Mouse (Mus musculus) neural tube, embryonic 14.5 days (tissue): Measurements from ENCODE around the gene Bmp2k. TPM values are rescaled to one million over a fixed set of nuclear protein-coding genes. Genes with fewer than 3 reads are reported as not detected.
A peak's percentile ranks its signal among the peaks of the same experiment; 100 is the strongest.

ENCODE experiments used
- ATAC-seq: fragments of 200-750 bp; cut with Nextera tagmentation; 2 replicates; pipeline ENCODE4 v1.8.0; 2017; ENCODE audit warnings: low read depth, mild to moderate bottlenecking, moderate TSS enrichment, moderate library complexity
- H3K27ac ChIP-seq: fragments of 300-500 bp; sonication (generic); 2 replicates; pipeline ENCODE4 v1.5.1; 2014; ENCODE audit warnings: low read depth, mild to moderate bottlenecking, control low read depth, low read length, moderate library complexity, mixed read lengths
- H3K27me3 ChIP-seq: fragments of 300-500 bp; sonication (generic); 2 replicates; pipeline ENCODE4 v1.6.1; 2014; ENCODE audit warnings: low read length; ENCODE audit not compliant: control insufficient read depth, insufficient read depth
- H3K36me3 ChIP-seq: fragments of 300-500 bp; sonication (generic); 2 replicates; pipeline ENCODE4 v1.6.1; 2014; ENCODE audit warnings: low read length, mixed read lengths; ENCODE audit not compliant: control insufficient read depth, insufficient read depth
- H3K4me1 ChIP-seq: fragments of 300-500 bp; sonication (generic); 2 replicates; pipeline ENCODE4 v1.6.1; 2014; ENCODE audit warnings: low read length; ENCODE audit not compliant: control insufficient read depth, insufficient read depth
- H3K4me2 ChIP-seq: fragments of 300-500 bp; sonication (generic); 2 replicates; pipeline ENCODE4 v1.6.1; 2014; ENCODE audit warnings: mild to moderate bottlenecking, low read depth, low read length, control low read depth
- H3K4me3 ChIP-seq: fragments of 300-500 bp; sonication (generic); 2 replicates; pipeline ENCODE4 v1.5.1; 2014; ENCODE audit warnings: low read depth, low read length, control low read depth, mixed read lengths
- H3K9ac ChIP-seq: fragments of 300-500 bp; sonication (generic); replicated peaks from 2 replicates; pipeline ENCODE4 v1.6.1; 2014; ENCODE audit warnings: low read depth, mild to moderate bottlenecking, control low read depth, low read length, mixed read lengths
- H3K9me3 ChIP-seq: fragments of 300-500 bp; sonication (generic); 2 replicates; pipeline ENCODE4 v1.6.1; 2016; ENCODE audit warnings: low read length; ENCODE audit not compliant: control insufficient read depth
- WGBS: fragments of 180-500 bp; shearing (Covaris S2); extraction: QIAGEN DNeasy Blood & Tissue Kit; methylation state at CpG from one replicate; pipeline ENCODE4 v1.1.7; 2014; 5-methylcytosine and 5-hydroxymethylcytosine counted together
- polyA plus RNA-seq: library from polyadenylated mRNA; unstranded; fragments of >200 nt; fragmentation: Nextera tagmentation; extraction: Ambion mirVana; gene quantifications from 2 replicates; pipeline ENCODE4 v1.2.1, GENCODE M21; 2014

Bmp2k gene
- polyA plus RNA-seq, 1 experiment from 2014 or later: 8.4 TPM

DNA sequence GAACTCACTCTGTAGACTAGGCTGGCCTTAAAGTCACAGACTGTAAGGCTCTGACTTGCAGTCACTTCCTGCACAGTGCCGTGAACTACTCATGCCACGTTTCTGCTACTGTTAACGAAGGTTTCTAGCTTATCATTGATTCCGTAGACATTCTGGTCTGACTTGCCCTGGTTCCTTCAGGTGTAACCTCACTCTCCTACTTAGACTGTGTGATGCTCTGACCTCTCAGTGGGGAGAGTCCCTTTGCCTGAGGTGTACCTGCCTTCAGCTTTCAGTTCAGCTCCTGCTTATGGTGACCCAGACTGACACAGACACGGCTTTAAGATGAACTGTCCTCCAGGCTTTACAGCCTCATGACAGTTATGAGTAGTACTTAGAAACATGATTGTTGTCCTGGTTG lies 56.7 kb downstream of the Bmp2k start:
- Histone ChIP-seq H3K36me3 (0 out of 2 replicates have a peak, but pooled peaks cover 3% of the 10 kb centered on the region), H3K4me2 (no peak overlapping the region), H3K27me3 (no peaks in the 10 kb centered on the region), H3K4me3 (no peak overlapping the region), H3K4me1 (no peaks in the 10 kb centered on the region), H3K27ac (no peak overlapping the region), H3K9ac (no peak overlapping the region), H3K9me3 (no peaks in the 10 kb centered on the region)
- WGBS: 91% methylated on average over 5 of the region's 5 CpGs
- no peak for ATAC-seq

DNA sequence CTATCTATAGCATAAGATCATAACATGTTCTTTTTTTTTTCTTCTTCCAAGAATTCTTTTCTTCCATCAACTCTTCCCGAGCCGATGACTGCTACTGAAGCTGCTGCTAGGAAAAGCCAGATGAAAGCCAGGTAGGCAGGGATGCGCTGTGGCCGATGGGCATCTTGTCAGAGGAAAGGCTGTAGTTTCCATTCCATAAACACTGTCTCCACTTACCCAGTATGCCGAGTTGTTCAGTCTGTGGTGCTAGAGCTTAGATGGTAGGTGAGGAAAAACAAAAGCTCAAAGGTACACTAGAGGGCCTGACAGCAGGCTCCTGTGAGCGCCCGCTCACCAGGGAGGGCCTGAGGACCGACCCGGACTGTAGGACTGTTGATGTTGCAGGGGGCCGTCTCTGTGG lies 57.3 kb downstream of the Bmp2k start:
- Histone ChIP-seq H3K9ac (no peak overlapping the region), H3K4me1 (no peaks in the 10 kb centered on the region), H3K36me3 (0 out of 2 replicates have a peak, but pooled peaks cover 3% of the 10 kb centered on the region), H3K4me2 (no peak overlapping the region), H3K9me3 (no peaks in the 10 kb centered on the region), H3K27me3 (no peaks in the 10 kb centered on the region), H3K27ac (no peak overlapping the region), H3K4me3 (no peak overlapping the region)
- WGBS: 85% methylated on average over 10 of the region's 10 CpGs
- ATAC-seq: no peak

DNA sequence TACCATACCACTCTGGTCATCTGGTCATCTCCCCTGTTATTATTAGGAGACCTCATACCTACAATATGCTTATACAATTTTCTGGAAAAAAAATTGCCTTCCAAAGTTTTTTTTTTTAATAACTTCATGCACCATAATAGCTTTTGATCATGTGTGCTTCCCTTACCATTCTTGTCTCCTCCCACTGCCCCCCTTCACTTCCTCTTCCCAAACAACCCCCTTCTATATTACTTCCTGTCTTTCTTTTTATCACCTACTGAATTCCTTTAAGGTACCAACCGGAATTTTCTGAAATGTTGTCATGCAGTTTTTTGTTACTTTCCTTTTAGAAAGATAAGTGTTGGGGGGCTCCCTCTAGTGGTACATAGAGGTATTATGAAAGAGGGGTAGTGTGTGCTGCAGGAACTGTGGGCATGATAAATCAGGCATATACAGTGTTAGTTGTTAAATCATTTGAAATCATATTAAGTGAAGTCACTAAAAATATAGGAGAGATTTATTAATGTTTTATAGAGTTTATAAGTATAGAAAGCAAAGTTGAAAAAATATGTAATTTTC lies 58.1 kb downstream of the Bmp2k start:
- H3K36me3 ChIP-seq: 0 out of 2 replicates have a peak, but pooled peaks cover 3% of the 10 kb centered on the region
- H3K27ac ChIP-seq: no peak overlapping the region
- H3K27me3 ChIP-seq: no peaks in the 10 kb centered on the region
- H3K4me3 ChIP-seq: no peak overlapping the region
- 26% methylated on average over 1 of the region's 1 CpGs for WGBS
- no peaks in the 10 kb centered on the region for H3K9me3 ChIP-seq
- H3K9ac ChIP-seq: no peak overlapping the region
- H3K4me2 ChIP-seq: no peak overlapping the region
- no peak for ATAC-seq
- H3K4me1 ChIP-seq: no peaks in the 10 kb centered on the region

GRCm38 (mm10) chr5:97056359-97056758 lies 58.9 kb downstream of the Bmp2k start:
- WGBS: 69% methylated on average over 3 of the region's 3 CpGs
- H3K27ac ChIP-seq: no peak overlapping the region
- no peaks in the 10 kb centered on the region for H3K27me3 ChIP-seq
- H3K4me2 ChIP-seq: no peak overlapping the region
- no peaks in the 10 kb centered on the region for H3K9me3 ChIP-seq
- H3K9ac ChIP-seq: no peak overlapping the region
- H3K4me3 ChIP-seq: no peak overlapping the region
- no peaks in the 10 kb centered on the region for H3K4me1 ChIP-seq
- no peak for ATAC-seq
- H3K36me3 ChIP-seq: 0 out of 2 replicates have a peak, but pooled peaks cover 3% of the 10 kb centered on the region

DNA sequence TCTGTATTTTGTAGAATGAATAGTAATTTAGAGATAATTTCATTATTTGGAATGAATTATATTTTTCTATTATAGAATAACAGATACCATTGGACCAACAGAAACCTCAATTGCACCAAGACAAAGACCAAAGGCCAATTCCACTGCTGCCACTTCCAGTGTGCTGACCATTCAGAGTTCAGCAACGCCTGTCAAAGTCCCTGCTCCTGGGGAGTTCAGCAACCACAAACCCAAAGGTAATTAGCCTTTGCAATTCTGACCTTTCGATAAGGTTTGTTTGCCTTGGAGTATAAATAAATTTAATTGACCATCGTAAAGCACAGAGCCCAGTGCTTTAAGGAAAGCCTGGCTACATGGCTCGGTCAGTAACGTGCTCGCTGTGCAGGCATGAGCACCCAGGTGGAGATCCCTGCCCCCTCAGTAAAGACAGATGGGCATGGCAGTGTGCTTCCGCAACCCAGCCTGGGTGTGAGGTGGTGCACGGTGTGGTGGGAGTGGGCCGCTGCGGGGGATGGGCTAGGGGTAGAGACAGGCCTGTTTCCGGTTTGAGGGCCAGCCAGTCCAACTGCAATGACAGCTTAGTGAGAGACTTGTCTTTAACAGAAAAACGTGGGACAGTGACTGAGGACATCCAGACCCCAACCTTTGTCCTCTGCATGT lies 59.4 kb downstream of the Bmp2k start:
- 64% methylated on average over 12 of the region's 12 CpGs for WGBS
- no peaks in the 10 kb centered on the region for H3K27me3 ChIP-seq
- ATAC-seq: peak; percentile 46; the same call in 1 of the 2 replicates
- H3K4me2 ChIP-seq: no peak overlapping the region
- no peak overlapping the region for H3K4me3 ChIP-seq
- H3K36me3 ChIP-seq: 0 out of 2 replicates have a peak, but pooled peaks cover 3% of the 10 kb centered on the region
- H3K4me1 ChIP-seq: no peaks in the 10 kb centered on the region
- H3K9me3 ChIP-seq: no peaks in the 10 kb centered on the region
- H3K9ac ChIP-seq: no peak overlapping the region
- no peak overlapping the region for H3K27ac ChIP-seq

DNA sequence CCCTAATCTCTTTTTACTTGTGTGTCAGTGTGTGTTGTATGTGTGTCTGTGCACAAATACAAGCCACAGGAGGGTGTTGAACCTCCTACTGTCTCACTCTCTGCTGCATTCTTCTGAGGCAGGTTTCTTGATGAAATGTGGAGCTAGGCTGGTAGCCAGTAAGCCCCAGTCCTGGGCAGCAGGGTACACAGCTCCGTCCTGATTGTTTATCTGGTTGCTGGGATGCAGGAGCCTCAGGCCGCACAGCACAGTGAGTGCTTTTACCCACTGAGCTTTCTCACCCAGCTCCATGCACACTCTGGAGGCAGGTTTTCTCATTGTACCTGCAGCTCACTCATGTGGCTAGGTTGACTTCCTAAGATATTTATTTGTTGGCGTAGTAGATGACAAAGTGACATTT lies 63.4 kb downstream of the Bmp2k start:
- ATAC-seq: no peak
- H3K27ac ChIP-seq: no peak overlapping the region
- peaks cover 3% of the 10 kb centered on the region; the same call in 1 of the 2 replicates for H3K36me3 ChIP-seq
- no peak overlapping the region for H3K9ac ChIP-seq
- no peaks in the 10 kb centered on the region for H3K27me3 ChIP-seq
- H3K9me3 ChIP-seq: no peaks in the 10 kb centered on the region
- 66% methylated on average over 3 of the region's 3 CpGs for WGBS
- no peak overlapping the region for H3K4me3 ChIP-seq
- H3K4me1 ChIP-seq: no peaks in the 10 kb centered on the region
- no peak overlapping the region for H3K4me2 ChIP-seq

GRCm38 (mm10) chr5:97062041-97062440 lies 64.6 kb downstream of the Bmp2k start:
- no peak overlapping the region for H3K27ac ChIP-seq
- no peak overlapping the region for H3K4me2 ChIP-seq
- WGBS: 91% methylated on average over 1 of the region's 1 CpGs
- H3K36me3 ChIP-seq: peaks cover 3% of the 10 kb centered on the region
- H3K9me3 ChIP-seq: no peaks in the 10 kb centered on the region
- no peaks in the 10 kb centered on the region for H3K27me3 ChIP-seq
- ATAC-seq: no peak
- no peak overlapping the region for H3K4me3 ChIP-seq
- no peaks in the 10 kb centered on the region for H3K4me1 ChIP-seq
- H3K9ac ChIP-seq: no peak overlapping the region

- H3K9me3 ChIP-seq: no peaks in the 10 kb centered on the region
- H3K4me2 ChIP-seq: no peak overlapping the region
- WGBS: 93% methylated on average over 4 of the region's 4 CpGs
- H3K4me1 ChIP-seq: no peaks in the 10 kb centered on the region
- no peak overlapping the region for H3K27ac ChIP-seq
- ATAC-seq: no peak
- peaks cover 3% of the 10 kb centered on the region for H3K36me3 ChIP-seq
- no peak overlapping the region for H3K9ac ChIP-seq
- H3K4me3 ChIP-seq: no peak overlapping the region
- no peaks in the 10 kb centered on the region for H3K27me3 ChIP-seq
Observed at GRCm38 (mm10) chr5:97065746-97066145, 68.3 kb downstream of the Bmp2k start.

GRCm38 (mm10) chr5:97075476-97076151 lies 78.1 kb downstream of the Bmp2k start:
- ATAC-seq: no peak
- H3K27ac ChIP-seq: no peak overlapping the region
- H3K9ac ChIP-seq: no peak overlapping the region
- no peaks in the 10 kb centered on the region for H3K36me3 ChIP-seq
- H3K4me1 ChIP-seq: no peaks in the 10 kb centered on the region
- WGBS: 91% methylated on average over 11 of the region's 11 CpGs
- H3K27me3 ChIP-seq: no peaks in the 10 kb centered on the region
- H3K9me3 ChIP-seq: no peaks in the 10 kb centered on the region
- H3K4me2 ChIP-seq: no peak overlapping the region
- no peak overlapping the region for H3K4me3 ChIP-seq
